Mouse (Mus musculus): ENCODE data around the gene Auts2.

The Auts2 gene

DNA sequence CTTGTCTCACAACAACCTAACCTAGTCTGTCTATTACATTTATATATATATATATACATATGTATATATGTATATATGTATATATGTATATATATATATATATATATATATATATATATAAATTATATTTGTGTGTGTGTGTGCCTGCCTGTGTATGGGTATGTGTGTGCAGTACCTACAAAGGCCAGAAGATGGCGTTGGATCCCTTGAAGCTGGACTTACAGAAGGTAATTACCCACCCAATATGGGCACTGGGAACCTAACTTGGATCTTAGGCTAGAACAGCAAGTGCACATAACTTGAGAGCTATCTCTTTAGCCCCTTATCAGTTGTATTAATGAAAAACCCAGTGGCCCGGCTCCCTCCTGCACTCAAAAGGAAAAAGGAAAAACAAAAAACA, 1083.6 kb downstream of the Auts2 start:
- no peak for DNase-seq (ENCODE audit: low read depth, low spot score)
- no peaks in the 10 kb centered on the region for H3K27me3 ChIP-seq (ENCODE audit: control insufficient read depth, insufficient read depth, low read length, poor library complexity, severe bottlenecking)
- H3K36me3 ChIP-seq (ENCODE audit: control insufficient read depth, insufficient read depth, low read length, poor library complexity, severe bottlenecking) = no peaks in the 10 kb centered on the region

DNA sequence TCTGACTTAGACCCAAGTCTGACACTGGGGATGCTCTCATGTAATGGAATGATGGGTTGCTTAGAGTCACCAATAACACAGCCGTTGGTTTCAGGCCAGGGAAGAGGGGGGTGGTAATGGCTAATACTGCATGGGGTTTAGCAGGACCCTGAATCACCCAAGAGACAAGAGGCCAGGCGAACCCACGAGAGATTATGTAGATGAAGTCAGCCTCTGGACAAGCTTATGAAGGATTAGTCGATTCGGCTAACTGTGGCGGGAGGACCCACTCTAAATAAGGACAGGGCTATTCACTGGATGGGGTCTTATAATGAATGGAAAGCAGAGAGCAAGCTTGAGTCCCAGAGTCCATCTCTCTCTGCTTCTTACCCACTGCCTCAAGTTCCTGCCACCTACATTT, 1084.4 kb downstream of the Auts2 start:
- no peak for DNase-seq (ENCODE audit: low read depth, low spot score)
- Histone ChIP-seq H3K36me3 (ENCODE audit: control insufficient read depth, insufficient read depth, low read length, poor library complexity, severe bottlenecking) (no peaks in the 10 kb centered on the region), H3K27me3 (ENCODE audit: control insufficient read depth, insufficient read depth, low read length, poor library complexity, severe bottlenecking) (no peaks in the 10 kb centered on the region)

DNA sequence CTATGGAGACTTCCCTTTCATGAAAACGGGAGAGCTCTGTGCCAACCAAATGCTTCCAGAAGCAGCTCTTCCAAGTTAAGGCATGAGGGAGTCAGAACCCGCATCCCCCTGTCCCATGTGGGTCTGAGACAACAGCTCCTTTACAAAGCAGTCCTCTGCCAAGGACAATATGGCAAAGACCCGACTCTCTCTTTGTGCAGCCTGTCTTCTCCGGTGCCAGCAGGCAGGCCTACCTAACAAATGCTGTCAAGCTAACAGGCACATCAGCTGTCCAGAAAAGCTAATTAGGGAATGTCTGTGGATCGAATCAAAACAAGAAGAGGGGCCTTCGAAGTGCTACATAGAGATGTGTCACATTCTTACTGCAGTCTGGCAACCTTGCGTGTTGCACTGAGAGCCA, 1085.1 kb downstream of the Auts2 start:
- H3K36me3 ChIP-seq (ENCODE audit: control insufficient read depth, insufficient read depth, low read length, poor library complexity, severe bottlenecking) = no peaks in the 10 kb centered on the region
- no peaks in the 10 kb centered on the region for H3K27me3 ChIP-seq (ENCODE audit: control insufficient read depth, insufficient read depth, low read length, poor library complexity, severe bottlenecking)
- no peak for DNase-seq (ENCODE audit: low read depth, low spot score)

DNA sequence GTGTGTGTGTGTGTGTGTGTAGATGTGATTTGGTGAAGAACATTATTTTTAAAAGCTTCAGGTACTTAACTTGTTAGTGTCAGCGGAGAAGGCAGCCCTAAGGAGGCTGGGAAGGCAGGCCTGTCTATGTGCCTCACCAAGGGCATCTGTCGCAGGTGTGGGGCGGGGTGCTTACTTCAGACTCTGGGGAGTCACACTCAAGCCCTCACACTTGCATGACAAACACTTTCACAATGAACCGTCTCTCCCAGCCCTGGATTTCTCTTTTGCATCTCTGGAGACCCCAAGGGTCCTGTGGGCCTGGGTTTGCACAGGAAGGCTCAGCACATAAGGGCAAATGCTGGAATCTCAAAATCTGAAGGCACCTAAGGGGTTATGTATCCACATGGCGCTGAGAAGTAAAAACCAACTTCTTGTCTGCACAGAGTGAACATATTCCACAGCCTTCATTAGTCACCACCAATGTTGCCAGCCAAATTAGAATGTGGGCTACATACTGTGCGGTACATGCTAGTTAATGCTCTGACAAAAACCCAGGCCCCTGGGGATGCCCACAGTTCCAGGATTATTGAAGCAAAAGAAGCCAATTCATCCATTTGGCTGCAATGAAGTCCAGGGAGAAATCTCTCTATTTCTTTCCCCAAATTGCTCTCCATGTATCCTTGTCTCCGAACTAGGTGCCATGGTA, 1093.8 kb downstream of the Auts2 start:
- Histone ChIP-seq H3K27me3 (ENCODE audit: control insufficient read depth, insufficient read depth, low read length, poor library complexity, severe bottlenecking) (no peaks in the 10 kb centered on the region), H3K36me3 (ENCODE audit: control insufficient read depth, insufficient read depth, low read length, poor library complexity, severe bottlenecking) (no peaks in the 10 kb centered on the region)
- DNase-seq (ENCODE audit: low read depth, low spot score) = no peak

DNA sequence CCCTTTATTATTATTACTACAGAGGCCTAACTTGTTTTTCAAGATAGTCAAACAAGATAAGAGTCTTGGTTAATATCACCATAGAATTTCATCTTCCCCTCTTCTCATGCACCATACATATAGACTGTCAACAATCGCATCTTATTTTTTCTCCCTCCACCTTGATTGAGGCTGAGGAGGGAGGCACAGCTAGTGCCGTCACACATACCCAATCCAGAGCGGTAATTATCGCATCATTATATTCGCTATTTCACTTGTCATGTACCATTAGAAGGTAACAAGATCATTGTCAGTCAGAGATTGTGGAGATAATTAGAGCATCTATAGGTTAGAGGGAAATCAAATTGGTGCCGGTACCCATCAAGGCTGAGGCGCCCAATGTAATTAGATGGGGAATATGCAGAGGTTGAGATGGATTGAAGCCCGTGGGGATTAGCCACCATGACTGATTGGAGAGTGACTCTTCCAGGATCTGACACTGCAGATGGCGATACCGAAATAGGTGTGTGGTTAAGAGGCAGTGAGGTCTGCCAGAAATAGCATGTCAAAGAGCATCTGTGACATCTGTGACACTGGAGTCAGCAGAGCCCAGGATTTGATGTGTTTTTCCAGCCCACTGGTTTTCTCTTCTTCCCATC, 1107.8 kb downstream of the Auts2 start:
- no peak for DNase-seq (ENCODE audit: low read depth, low spot score)
- Histone ChIP-seq H3K36me3 (ENCODE audit: control insufficient read depth, insufficient read depth, low read length, poor library complexity, severe bottlenecking) (no peaks in the 10 kb centered on the region), H3K27me3 (ENCODE audit: control insufficient read depth, insufficient read depth, low read length, poor library complexity, severe bottlenecking) (no peaks in the 10 kb centered on the region)

DNA sequence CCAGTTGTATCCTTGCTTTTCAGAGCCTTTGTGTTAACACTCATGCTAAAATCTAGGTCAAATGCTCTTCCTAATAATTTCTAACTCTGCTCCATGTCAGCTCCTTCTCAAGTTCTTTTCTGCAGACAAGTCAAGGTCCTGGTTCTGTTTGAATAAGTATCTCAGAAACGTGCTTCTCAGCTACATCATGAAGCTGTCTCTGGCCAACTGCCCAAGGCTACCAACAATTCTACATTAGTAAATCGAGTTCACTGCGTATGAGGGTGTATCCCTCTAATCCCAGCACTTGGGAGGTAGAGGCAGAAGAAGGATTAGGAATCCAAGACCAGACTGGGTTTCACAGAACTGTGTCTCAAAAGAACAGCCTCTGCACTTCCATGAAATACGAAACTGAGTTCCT, 1109.9 kb downstream of the Auts2 start:
- no peak for DNase-seq (ENCODE audit: low read depth, low spot score)
- no peaks in the 10 kb centered on the region for H3K36me3 ChIP-seq (ENCODE audit: control insufficient read depth, insufficient read depth, low read length, poor library complexity, severe bottlenecking)
- no peaks in the 10 kb centered on the region for H3K27me3 ChIP-seq (ENCODE audit: control insufficient read depth, insufficient read depth, low read length, poor library complexity, severe bottlenecking)

DNA sequence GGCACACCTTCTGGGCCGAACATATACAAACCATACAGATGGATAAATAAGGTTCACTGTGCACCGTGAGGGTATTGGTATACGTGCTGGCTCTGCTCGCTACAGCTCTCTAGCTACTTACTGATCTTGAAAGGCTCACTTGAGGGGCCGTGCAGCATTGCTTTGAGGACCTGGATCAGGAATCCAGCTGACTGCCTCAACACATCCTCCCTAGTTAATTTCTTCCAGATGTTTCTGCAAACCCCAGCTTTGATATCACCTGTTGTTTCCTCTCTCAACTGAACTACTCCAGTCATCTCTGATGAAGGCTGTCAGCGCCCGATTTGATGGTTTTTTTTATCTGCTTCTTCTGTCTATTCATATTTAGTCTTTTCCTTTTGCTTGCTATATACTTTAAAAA, 1111.2 kb downstream of the Auts2 start:
- H3K27me3 ChIP-seq (ENCODE audit: control insufficient read depth, insufficient read depth, low read length, poor library complexity, severe bottlenecking) = no peaks in the 10 kb centered on the region
- no peak for DNase-seq (ENCODE audit: low read depth, low spot score)
- H3K36me3 ChIP-seq (ENCODE audit: control insufficient read depth, insufficient read depth, low read length, poor library complexity, severe bottlenecking) = no peaks in the 10 kb centered on the region

DNA sequence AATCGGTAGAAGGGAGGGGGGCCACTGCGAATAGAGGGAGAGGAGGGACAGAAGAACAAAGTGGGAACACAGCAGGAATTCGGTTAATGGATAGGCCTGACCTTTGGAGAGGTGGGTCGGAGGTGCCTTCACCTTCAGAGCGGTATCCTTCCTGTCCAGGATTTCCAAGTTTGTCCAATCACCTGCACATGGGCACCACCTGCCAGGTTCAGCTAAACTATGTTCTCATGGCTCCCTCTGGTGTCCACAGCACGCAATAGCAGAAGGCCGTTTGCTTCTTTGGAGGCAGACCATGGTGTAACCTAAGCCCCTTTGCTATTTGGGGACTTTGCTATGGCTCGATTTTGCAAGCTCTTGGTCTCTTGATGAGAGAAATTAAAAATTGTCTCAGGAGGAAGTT, 1113.0 kb downstream of the Auts2 start:
- no peaks in the 10 kb centered on the region for H3K27me3 ChIP-seq (ENCODE audit: control insufficient read depth, insufficient read depth, low read length, poor library complexity, severe bottlenecking)
- H3K36me3 ChIP-seq (ENCODE audit: control insufficient read depth, insufficient read depth, low read length, poor library complexity, severe bottlenecking) = no peaks in the 10 kb centered on the region
- peak; percentile 6 for DNase-seq (ENCODE audit: low read depth, low spot score)

DNA sequence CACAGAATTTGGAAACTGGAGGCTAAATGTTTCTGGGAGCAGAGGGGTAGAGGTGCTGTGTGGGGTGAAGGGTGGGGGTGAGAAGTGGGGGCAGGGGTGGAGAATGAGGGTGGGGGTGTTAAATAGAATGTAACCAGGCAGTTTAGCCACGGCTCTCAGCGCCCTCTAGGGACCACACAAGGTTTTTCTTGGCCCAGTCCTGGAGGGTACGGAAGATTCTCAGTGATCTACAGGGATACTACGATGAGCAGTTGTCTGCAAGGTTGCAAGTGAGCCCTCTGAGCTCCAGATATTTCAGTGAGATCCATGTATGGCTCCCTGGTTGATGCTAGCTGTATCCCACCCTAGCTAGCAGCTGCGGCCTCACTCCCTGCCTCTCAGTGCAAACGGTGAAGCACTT, 1113.6 kb downstream of the Auts2 start:
- no peaks in the 10 kb centered on the region for H3K27me3 ChIP-seq (ENCODE audit: control insufficient read depth, insufficient read depth, low read length, poor library complexity, severe bottlenecking)
- no peak for DNase-seq (ENCODE audit: low read depth, low spot score)
- H3K36me3 ChIP-seq (ENCODE audit: control insufficient read depth, insufficient read depth, low read length, poor library complexity, severe bottlenecking) = no peaks in the 10 kb centered on the region

DNA sequence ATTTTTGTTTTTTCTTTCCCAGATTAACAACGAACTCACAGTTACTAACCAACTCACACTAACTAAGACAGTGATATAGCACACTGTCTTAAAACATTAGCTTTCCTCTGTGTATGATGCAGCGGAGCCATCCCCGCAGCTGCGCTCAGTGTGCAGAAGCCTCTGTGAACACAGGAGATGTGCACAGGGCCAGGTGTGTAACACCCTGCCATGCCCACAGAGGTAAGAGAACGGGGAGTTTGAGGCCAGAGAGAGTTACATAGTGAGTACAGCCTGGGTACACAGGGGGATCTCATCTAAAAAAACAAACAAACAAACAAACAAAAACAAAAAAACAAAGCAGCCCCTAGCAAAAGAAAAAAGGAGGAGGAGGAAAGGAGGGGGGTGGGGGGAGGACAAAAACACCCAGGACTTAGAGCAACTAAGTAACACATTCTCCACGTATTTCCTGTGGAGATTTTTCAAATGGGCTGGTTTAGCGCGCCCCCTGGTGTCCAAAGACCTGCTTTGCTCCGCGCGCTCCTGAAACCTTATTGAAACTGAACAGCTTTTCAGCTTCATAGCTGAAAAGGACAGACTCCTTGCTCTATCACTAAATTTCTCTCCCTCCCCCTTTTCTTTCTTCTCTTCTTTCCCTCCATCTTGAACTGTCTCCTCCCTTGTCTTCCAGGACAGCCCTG, 1115.3 kb downstream of the Auts2 start:
- no peaks in the 10 kb centered on the region for H3K36me3 ChIP-seq (ENCODE audit: control insufficient read depth, insufficient read depth, low read length, poor library complexity, severe bottlenecking)
- no peaks in the 10 kb centered on the region for H3K27me3 ChIP-seq (ENCODE audit: control insufficient read depth, insufficient read depth, low read length, poor library complexity, severe bottlenecking)
- peak; percentile 16 for DNase-seq (ENCODE audit: low read depth, low spot score)

DNA sequence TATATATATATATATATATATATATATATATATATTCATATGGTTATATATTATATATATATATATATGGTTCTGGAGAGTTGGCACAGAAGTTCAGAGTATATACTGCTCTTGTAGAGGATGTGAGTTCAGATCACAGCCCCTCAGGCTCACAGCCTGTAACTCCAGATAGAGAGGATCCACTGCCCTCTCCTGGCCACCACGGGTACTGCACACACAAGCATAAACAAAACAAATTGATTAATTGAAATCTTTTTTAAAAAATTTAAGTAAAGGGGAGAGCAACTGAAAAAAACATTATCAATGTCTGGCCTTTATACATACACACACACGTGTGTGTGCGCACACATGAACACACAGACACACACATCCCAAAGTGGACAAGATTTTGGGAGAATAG, 1120.4 kb downstream of the Auts2 start:
- H3K27me3 ChIP-seq (ENCODE audit: control insufficient read depth, insufficient read depth, low read length, poor library complexity, severe bottlenecking) = no peaks in the 10 kb centered on the region
- DNase-seq (ENCODE audit: low read depth, low spot score) = no peak
- H3K36me3 ChIP-seq (ENCODE audit: control insufficient read depth, insufficient read depth, low read length, poor library complexity, severe bottlenecking) = no peaks in the 10 kb centered on the region

DNA sequence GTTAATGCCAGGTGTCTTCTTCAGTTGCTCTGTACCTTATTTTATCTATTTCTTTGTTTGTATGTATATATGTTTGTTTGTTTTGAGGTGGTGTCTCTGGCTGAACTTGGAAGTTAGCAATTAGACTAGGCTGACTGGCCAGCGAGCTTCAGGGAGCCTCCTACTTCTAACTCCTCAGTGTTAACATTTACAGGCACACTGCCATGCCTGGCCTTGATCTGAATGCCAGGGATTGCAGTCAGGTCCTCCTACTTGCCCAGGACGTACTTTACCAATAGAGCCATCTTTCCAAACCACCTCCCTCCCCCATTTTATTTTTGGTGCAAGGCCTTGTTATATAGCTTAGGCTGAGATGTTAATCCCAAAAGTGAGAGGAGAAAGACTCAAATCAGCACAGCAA, 1122.7 kb downstream of the Auts2 start:
- DNase-seq (ENCODE audit: low read depth, low spot score) = no peak
- Histone ChIP-seq H3K27me3 (ENCODE audit: control insufficient read depth, insufficient read depth, low read length, poor library complexity, severe bottlenecking) (no peaks in the 10 kb centered on the region), H3K36me3 (ENCODE audit: control insufficient read depth, insufficient read depth, low read length, poor library complexity, severe bottlenecking) (no peaks in the 10 kb centered on the region)

DNA sequence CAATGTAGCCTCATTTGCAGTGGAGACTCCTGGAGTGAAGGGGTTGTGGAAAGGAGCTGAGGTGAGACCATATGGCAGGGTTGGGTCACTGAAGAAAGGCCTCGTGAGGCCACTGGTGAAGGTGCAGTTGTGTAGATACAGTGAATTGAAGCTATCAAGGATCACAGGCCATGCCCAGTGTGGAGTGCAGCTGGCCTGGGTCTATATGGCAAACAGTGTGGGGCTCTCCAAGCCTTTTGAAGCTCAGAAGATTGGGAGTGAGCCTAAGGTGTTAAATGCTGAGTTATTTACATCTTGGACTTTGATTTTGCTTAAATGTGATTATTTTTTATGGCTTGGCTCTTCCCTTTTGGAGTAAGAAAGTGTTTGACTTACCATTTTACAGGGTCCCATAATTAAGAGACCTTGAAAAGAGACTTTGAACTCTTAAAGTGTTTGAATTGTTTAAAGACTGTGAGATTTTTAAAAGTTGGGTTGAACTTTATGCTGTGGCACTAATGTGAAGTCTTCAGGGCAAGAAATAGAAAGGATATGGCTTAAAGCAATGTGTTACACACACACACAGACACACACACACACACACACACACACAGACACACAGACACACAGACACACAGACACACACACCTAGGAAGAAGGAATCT, 1127.1 kb downstream of the Auts2 start:
- no peak for DNase-seq (ENCODE audit: low read depth, low spot score)
- Histone ChIP-seq H3K27me3 (ENCODE audit: control insufficient read depth, insufficient read depth, low read length, poor library complexity, severe bottlenecking) (no peaks in the 10 kb centered on the region), H3K36me3 (ENCODE audit: control insufficient read depth, insufficient read depth, low read length, poor library complexity, severe bottlenecking) (no peaks in the 10 kb centered on the region)

DNA sequence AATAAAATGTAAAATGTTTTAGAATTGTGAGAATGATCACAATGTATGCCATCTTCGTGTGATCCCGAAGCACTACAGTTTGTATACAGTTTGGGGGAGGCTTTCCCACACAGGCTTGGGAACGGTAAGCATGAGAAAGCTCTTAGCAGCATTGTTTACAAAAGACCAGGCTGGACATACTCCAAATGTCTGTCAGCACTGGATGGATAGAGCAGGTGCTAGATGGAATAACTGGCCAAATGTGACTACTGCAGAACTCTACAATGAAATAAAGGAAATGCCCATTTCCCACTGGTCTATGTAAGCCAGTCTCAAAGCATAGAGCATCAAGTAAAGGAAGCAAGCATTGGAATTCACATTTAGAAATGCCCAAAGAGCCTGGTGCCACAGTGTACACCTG, 1144.9 kb downstream of the Auts2 start:
- H3K27me3 ChIP-seq (ENCODE audit: control insufficient read depth, insufficient read depth, low read length, poor library complexity, severe bottlenecking) = no peaks in the 10 kb centered on the region
- DNase-seq (ENCODE audit: low read depth, low spot score) = no peak
- no peaks in the 10 kb centered on the region for H3K36me3 ChIP-seq (ENCODE audit: control insufficient read depth, insufficient read depth, low read length, poor library complexity, severe bottlenecking)

DNA sequence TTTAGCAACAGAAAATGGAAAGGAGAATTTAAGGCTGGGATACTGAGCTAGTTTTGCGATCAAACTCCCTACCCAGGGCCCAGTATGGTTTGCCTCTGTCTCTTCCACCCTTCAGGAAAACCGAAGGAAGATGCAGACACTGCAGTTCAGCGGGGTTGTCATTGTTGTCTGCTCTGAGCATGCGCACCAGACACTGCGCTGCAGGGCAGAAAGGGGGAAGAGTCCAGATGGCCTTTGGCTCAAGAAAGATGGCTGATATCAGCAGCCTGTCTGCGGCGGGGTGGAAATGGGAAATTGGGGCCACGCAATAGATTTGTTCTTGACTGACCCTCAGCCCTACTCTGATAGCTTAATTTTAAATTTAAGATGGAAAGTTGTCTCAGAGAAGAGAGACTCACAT, 1147.4 kb downstream of the Auts2 start:
- no peak for DNase-seq (ENCODE audit: low read depth, low spot score)
- Histone ChIP-seq H3K36me3 (ENCODE audit: control insufficient read depth, insufficient read depth, low read length, poor library complexity, severe bottlenecking) (no peaks in the 10 kb centered on the region), H3K27me3 (ENCODE audit: control insufficient read depth, insufficient read depth, low read length, poor library complexity, severe bottlenecking) (no peaks in the 10 kb centered on the region)
